Mouse (Mus musculus): Measurements from ENCODE around the gene Apoa5.

Apoa5 gene

GRCm38 (mm10) chr9:46268343-46268873 lies at the start of gene Apoa5:
Gene Apoa5, plus strand, starts transcription at chr9:46268633.
- no peak for DNase-seq (ENCODE audit: low spot score)

GRCm38 (mm10) chr9:46223090-46223489 lies 45.3 kb upstream of the Apoa5 start:
- no peak for DNase-seq (ENCODE audit: low spot score)

- DNase-seq (ENCODE audit: low spot score) = no peak
Measured at GRCm38 (mm10) chr9:46224101-46224500, 44.3 kb upstream of the Apoa5 start.

GRCm38 (mm10) chr9:46224945-46225660 lies 43.3 kb upstream of the Apoa5 start:
- DNase-seq (ENCODE audit: low spot score) = no peak

GRCm38 (mm10) chr9:46227064-46227614 lies 41.3 kb upstream of the Apoa5 start:
- DNase-seq (ENCODE audit: low spot score) = no peak

- no peak for DNase-seq (ENCODE audit: low spot score)
Measured at GRCm38 (mm10) chr9:46228491-46228890, 39.9 kb upstream of the Apoa5 start, which contains the start of gene Apoa1. Gene Apoa1, plus strand, starts transcription at chr9:46228580.

DNA sequence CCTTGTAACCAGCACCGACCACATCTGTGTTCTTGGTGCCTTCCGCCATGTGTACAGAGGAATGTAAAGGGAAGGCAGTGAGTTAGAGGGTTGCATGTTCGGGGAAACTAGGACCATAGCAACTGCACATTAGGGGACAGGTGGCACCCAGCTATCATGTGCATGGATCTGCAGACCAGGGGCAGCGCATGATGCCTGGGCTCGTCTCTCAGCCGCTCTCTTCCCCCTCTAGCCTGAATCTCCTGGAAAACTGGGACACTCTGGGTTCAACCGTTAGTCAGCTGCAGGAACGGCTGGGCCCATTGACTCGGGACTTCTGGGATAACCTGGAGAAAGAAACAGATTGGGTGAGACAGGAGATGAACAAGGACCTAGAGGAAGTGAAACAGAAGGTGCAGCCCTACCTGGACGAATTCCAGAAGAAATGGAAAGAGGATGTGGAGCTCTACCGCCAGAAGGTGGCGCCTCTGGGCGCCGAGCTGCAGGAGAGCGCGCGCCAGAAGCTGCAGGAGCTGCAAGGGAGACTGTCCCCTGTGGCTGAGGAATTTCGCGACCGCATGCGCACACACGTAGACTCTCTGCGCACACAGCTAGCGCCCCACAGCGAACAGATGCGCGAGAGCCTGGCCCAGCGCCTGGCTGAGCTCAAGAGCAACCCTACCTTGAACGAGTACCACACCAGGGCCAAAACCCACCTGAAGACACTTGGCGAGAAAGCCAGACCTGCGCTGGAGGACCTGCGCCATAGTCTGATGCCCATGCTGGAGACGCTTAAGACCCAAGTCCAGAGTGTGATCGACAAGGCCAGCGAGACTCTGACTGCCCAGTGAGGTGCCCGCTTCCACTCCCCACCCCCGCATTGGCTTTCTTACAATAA lies 38.6 kb upstream of the Apoa5 start:
- peak; percentile 90 for DNase-seq (ENCODE audit: low spot score)

DNA sequence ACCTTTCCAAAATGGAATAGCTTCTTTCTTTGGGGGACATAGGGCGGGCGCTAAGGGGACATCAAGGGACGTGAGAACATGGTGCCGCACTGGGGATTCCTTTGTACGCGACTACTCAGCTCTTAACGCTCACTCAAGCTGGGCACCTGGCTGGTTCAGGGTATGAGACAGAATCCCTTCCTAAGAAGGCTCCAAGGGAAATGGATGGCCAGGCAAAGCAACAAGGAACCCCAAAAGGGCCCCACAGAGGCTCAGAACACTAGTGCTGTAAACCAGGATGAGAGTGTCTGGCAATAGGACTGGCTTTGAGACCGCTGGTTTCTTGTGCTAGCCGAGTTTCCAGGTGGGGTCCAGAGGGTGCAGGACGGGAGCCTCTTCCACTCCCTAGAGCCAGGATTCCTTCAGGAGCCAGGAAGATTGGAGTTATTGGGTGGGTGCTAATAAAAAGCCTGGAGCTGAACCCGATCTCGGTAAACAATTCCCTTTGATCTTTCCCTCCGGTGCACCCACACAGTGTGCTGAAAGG lies 37.9 kb upstream of the Apoa5 start:
- no peak for DNase-seq (ENCODE audit: low spot score)

- no peak for DNase-seq (ENCODE audit: low spot score)
Measured at GRCm38 (mm10) chr9:46235196-46235595, 33.2 kb upstream of the Apoa5 start.

DNA sequence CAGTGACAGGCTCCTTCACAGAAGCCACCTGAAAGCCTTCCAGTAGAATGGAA lies 33.0 kb upstream of the Apoa5 start, which contains the start of gene Apoc3:
TSS of gene Apoc3 (minus strand) at position 41 of the 53 bp plus-strand sequence.
- DNase-seq (ENCODE audit: low spot score) = no peak

DNA sequence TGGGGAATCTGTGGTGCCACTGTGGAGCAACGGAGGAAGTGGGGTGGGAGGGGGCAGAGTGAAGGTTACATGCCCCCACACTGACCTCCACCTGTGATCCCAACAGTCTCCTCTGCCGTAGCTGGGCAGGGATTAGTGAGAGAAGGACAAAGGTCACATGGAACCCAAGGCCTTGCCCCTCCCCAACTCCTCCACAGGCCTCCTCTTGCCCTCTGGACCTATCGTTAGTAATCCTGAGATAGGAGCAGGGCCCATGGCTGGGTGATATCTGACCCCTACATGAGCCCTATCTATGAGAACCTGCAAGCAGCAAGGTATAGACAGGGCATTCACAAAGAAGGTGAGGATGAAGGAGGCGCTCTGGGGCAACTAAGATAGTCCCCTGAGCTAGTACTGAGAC lies 32.8 kb upstream of the Apoa5 start:
- no peak for DNase-seq (ENCODE audit: low spot score)

GRCm38 (mm10) chr9:46238850-46239249 lies 29.6 kb upstream of the Apoa5 start:
- DNase-seq (ENCODE audit: low spot score) = no peak

- no peak for DNase-seq (ENCODE audit: low spot score)
Measured at GRCm38 (mm10) chr9:46240526-46241153, 27.8 kb upstream of the Apoa5 start, which contains the start of gene Apoa4. Gene Apoa4, plus strand, starts transcription at chr9:46240696.

DNA sequence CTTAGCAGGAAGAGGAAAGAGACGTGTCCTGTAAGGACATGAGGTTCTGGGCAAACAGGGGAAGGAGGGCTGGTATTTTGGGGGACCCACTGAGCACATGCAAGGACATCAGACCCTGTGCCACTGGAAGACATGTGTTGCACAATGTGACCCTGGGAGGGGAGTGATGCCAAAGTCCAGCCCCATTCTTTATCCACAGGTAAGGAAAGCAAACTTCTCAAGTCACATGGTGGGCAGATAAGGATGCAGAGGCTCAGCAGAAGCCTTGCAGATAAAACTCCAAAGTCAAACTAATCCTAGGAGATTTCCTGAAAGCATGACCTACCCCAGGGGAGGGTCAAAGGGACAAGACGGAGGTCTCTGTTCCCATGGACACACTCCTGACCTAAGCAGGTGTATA lies 26.6 kb upstream of the Apoa5 start:
- no peak for DNase-seq (ENCODE audit: low spot score)

DNA sequence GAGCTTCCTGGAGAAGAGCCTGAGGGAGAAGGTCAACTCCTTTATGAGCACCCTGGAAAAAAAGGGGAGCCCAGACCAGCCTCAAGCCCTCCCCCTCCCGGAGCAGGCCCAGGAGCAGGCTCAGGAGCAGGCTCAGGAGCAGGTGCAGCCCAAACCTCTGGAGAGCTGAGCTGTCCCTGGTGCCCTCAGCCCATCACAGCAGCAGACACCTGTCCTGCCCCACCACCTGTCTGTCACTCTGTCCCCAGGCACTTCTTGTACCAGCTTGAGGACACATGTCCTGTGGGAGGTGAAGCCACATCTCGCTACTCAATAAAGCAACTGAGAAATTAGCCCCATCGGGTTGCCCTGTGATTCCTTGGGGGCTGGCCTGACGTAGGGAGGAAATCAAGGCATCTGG lies 25.3 kb upstream of the Apoa5 start:
- DNase-seq (ENCODE audit: low spot score) = no peak

- no peak for DNase-seq (ENCODE audit: low spot score)
Measured at GRCm38 (mm10) chr9:46243584-46243983, 24.8 kb upstream of the Apoa5 start.

GRCm38 (mm10) chr9:46246752-46247324 lies 21.6 kb upstream of the Apoa5 start:
- DNase-seq (ENCODE audit: low spot score) = peak; percentile 77

GRCm38 (mm10) chr9:46256177-46256576 lies 12.3 kb upstream of the Apoa5 start:
- DNase-seq (ENCODE audit: low spot score) = no peak

GRCm38 (mm10) chr9:46256658-46257385 lies 11.6 kb upstream of the Apoa5 start:
- DNase-seq (ENCODE audit: low spot score) = no peak

DNA sequence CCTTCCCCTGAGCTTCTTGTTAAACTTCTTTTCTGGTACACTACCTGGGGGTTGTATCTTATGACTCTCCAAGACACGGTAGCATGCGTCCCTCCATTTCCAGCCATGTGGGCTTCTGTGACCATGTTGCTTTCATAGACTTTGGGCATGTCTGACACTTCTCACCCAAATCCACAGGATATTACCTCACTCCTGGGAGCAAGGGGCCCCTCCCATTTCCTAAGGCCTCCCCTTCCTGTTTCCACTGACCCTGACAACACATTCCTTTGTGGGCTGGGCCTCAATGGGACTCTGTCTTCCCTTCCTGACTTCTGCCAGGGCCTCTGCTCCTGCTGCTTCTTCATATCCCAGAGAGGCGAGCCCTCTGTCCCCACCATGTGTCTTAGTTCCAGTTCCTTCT lies 10.9 kb upstream of the Apoa5 start:
- DNase-seq (ENCODE audit: low spot score) = no peak

DNA sequence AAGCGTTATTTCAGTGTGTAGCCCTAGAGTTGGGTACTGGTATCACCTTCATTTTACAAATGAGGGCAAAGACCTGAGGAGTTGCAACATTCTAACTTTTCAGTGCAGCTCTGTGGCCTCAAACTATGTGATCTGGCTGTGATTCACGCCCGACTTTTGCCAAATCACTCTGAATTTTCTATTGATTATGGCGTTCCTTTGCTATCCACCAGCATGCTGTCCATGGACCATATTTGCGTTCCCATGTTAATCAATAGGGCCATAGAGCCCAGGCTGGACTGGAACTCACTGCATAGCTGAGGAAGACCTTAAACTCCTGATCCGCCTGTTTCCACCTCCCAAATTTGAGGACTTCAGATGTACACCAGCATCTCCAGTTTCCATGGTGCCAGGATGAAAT lies 9.3 kb upstream of the Apoa5 start:
- no peak for DNase-seq (ENCODE audit: low spot score)
